ENCODE assay signal across 19 mouse cellular contexts in the genomic region with DNA sequence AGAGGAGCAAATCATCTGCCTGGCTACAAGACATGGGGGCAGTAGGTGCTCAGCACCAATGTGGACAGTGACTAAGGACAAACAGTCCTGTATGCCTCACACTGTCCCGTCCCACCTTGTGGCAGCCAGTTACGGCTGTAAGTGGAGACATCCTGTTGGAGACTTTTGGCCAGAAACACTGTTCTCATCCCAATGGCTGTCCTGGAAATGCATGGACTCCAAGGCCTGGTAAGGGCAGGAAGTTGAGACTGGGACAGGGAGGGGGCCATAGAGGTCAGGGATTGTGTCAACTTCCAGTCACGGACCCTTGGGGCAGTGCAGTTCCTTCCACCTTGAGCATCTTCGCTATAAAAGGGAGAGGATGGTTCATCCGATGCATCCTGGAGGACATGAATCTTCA. TPM values are rescaled to one million over a fixed set of nuclear protein-coding genes. Genes with fewer than 3 reads are reported as not detected.
DNase-seq lines count a peak whose midpoint lies in the region; ATAC-seq lines count a peak whose summit lies in the region.
"Had no signal": no experiment of that assay in that cellular context is flagged by ENCODE, and none has a peak within 500 bp of the region (broad histone marks: within the 10 kb centered on the region; RNA-seq: fewer than 3 reads in every experiment).

No protein-coding gene starts in this region.

- H3K36me3 ChIP-seq in kidney, embryonic 16.5 days (ENCODE audit: insufficient read depth, low read length), result no peaks in the 10 kb centered on the region
- no peaks in the 10 kb centered on the region for H3K36me3 ChIP-seq in liver, embryonic 12.5 days
- H3K36me3 ChIP-seq in liver, embryonic 16.5 days (ENCODE audit: control insufficient read depth, insufficient read depth), result no peaks in the 10 kb centered on the region
- H3K36me3 ChIP-seq: embryonic facial prominence, embryonic 15.5 days; hindbrain, embryonic 10.5 days; limb, embryonic 10.5 days; midbrain, embryonic 13.5 days had no signal

- no peak overlapping the region for H3K9ac ChIP-seq in kidney, embryonic 16.5 days (replicated peaks; ENCODE audit: low read length)
- peak overlapping the region; percentile 67 for H3K9ac ChIP-seq in liver, embryonic 12.5 days
- peak overlapping the region; percentile 21 for H3K9ac ChIP-seq in liver, embryonic 16.5 days (ENCODE audit: low read depth, low read length)
- H3K9ac ChIP-seq: embryonic facial prominence, embryonic 15.5 days; midbrain, embryonic 13.5 days had no signal

- 62% methylated on average over 5 of the region's 5 CpGs for WGBS in kidney, embryonic 16.5 days
- WGBS in liver, embryonic 12.5 days (ENCODE audit: insufficient replicate concordance), result 91% methylated on average over 5 of the region's 5 CpGs
- 85% methylated on average over 5 of the region's 5 CpGs for WGBS in liver, embryonic 16.5 days (ENCODE audit: insufficient replicate concordance)

- peak; percentile 40 for DNase-seq in kidney, adult 11 months
- no peak for DNase-seq in liver
- DNase-seq in kidney, postnatal 36 days, result peak; percentile 33 to 61
- no peak for DNase-seq in cerebellum, postnatal 14 days
- DNase-seq: adrenal gland, postnatal 10 days; cerebellum, adult 9-10 months; thymus, adult 18-20 months; thymus, postnatal 4 days had no signal

- no peaks in the 10 kb centered on the region for H3K27me3 ChIP-seq in kidney, embryonic 16.5 days (ENCODE audit: insufficient read depth, low read length)
- H3K27me3 ChIP-seq in liver, embryonic 12.5 days (replicated peaks), result no peaks in the 10 kb centered on the region
- H3K27me3 ChIP-seq in liver, embryonic 16.5 days (ENCODE audit: control insufficient read depth, insufficient read depth, low read depth, low read length), result no peaks in the 10 kb centered on the region
- H3K27me3 ChIP-seq: embryonic facial prominence, embryonic 15.5 days; midbrain, embryonic 13.5 days had no signal

- H3K4me1 ChIP-seq in kidney, embryonic 16.5 days (ENCODE audit: insufficient read depth, low read length), result peaks cover 7% of the 10 kb centered on the region; the same call in 1 of the 2 replicates
- H3K4me1 ChIP-seq in liver, embryonic 12.5 days, result peaks cover 81% of the 10 kb centered on the region
- H3K4me1 ChIP-seq in liver, embryonic 16.5 days (ENCODE audit: control insufficient read depth, low read depth, low read length), result peaks cover 69% of the 10 kb centered on the region

- H3K4me3 ChIP-seq in kidney, embryonic 16.5 days (ENCODE audit: low read length), result no peak overlapping the region
- no peak overlapping the region for H3K4me3 ChIP-seq in liver, embryonic 12.5 days
- no peak overlapping the region for H3K4me3 ChIP-seq in liver, embryonic 16.5 days (ENCODE audit: low read depth, low read length)
- H3K4me3 ChIP-seq: embryonic facial prominence, embryonic 15.5 days; hindbrain, embryonic 10.5 days; layer of hippocampus, adult 2 months; limb, embryonic 10.5 days; megakaryocyte, embryonic 14.5 days; midbrain, embryonic 13.5 days had no signal

- H3K9me3 ChIP-seq in kidney, embryonic 16.5 days (ENCODE audit: low read length), result no peaks in the 10 kb centered on the region
- no peaks in the 10 kb centered on the region for H3K9me3 ChIP-seq in liver, embryonic 12.5 days (replicated peaks)
- no peaks in the 10 kb centered on the region for H3K9me3 ChIP-seq in liver, embryonic 16.5 days (replicated peaks; ENCODE audit: control insufficient read depth, low read length)
- H3K9me3 ChIP-seq: embryonic facial prominence, embryonic 15.5 days; hindbrain, embryonic 10.5 days; limb, embryonic 10.5 days; megakaryocyte, embryonic 14.5 days; midbrain, embryonic 13.5 days had no signal

- ATAC-seq in kidney, embryonic 16.5 days (ENCODE audit: low FRiP score, low TSS enrichment), result no peak
- ATAC-seq in liver, embryonic 12.5 days, result no peak
- ATAC-seq in liver, embryonic 16.5 days (ENCODE audit: low read depth), result no peak
- ATAC-seq: forebrain, embryonic 14.5 days; hindbrain, postnatal 0 days; midbrain, embryonic 13.5 days had no signal

- H3K27ac ChIP-seq in kidney, embryonic 16.5 days (ENCODE audit: low read length), result no peak overlapping the region
- H3K27ac ChIP-seq in liver, embryonic 12.5 days, result peak overlapping the region; percentile 99
- H3K27ac ChIP-seq in liver, embryonic 16.5 days (ENCODE audit: low read length), result peak overlapping the region; percentile 98
- H3K27ac ChIP-seq: embryonic facial prominence, embryonic 15.5 days; hindbrain, embryonic 10.5 days; hindbrain, postnatal 0 days; layer of hippocampus, adult 2 months; limb, embryonic 10.5 days; midbrain, embryonic 13.5 days had no signal

- H3K4me2 ChIP-seq in kidney, embryonic 16.5 days (replicated peaks; ENCODE audit: low read depth, low read length), result no peak overlapping the region
- no peak overlapping the region for H3K4me2 ChIP-seq in liver, embryonic 12.5 days
- no peak overlapping the region for H3K4me2 ChIP-seq in liver, embryonic 16.5 days (ENCODE audit: low read depth, low read length)
- H3K4me2 ChIP-seq: embryonic facial prominence, embryonic 15.5 days; midbrain, embryonic 13.5 days had no signal

RNA-seq across cellular contexts. Expression of a gene that starts 24.6 kb away (rescaled TPM):
- 31.1 and 35.1 TPM in 2 replicates for polyA plus RNA-seq in kidney, embryonic 16.5 days (2015; fragmentation: Nextera tagmentation; extraction: Ambion mirVana)
- 108 and 113 TPM in 2 replicates for polyA plus RNA-seq in liver, embryonic 12.5 days (2016; fragmentation: Nextera tagmentation; extraction: Ambion mirVana)
- 59.4 and 64.7 TPM in 2 replicates for polyA plus RNA-seq in liver, embryonic 16.5 days (2015; fragmentation: Nextera tagmentation; extraction: Ambion mirVana)

Comparison
In these comparisons a context has a peak if more than half of its experiments do, and no peak if none do; other contexts are left out.
1. DNase-seq: peak in kidney, adult 11 months (single experiment) and kidney, postnatal 36 days (2 of 2); none in liver (single experiment) and cerebellum, postnatal 14 days (0 of 2).